Mouse (Mus musculus) cerebellum, adult 2 months (tissue): ENCODE results near the gene Atxn1.

Experiments
- CTCF ChIP-seq: fragments of 200-500 bp; IDR thresholded peaks from 2 replicates; pipeline ENCODE4 v1.5.1; 2011; ENCODE audit warnings: low read depth, mild to moderate bottlenecking, control low read depth, low read length, moderate library complexity, borderline replicate concordance; ENCODE audit not compliant: insufficient read depth
- POLR2A ChIP-seq: fragments of 200-500 bp; IDR thresholded peaks from 2 replicates; pipeline ENCODE4 v1.6.1; 2011; ENCODE audit warnings: low read length, control low read depth, borderline replicate concordance; ENCODE audit not compliant: insufficient read depth

GRCm38 (mm10) chr13:45630518-45631290, 334.1 kb downstream of the Atxn1 start:
- TF ChIP-seq POLR2A (no peak), CTCF (no peak)
